Mouse (Mus musculus) stomach, embryonic 15.5 days (tissue): ENCODE results near the gene Olfr1419. TPM values are rescaled to one million over a fixed set of nuclear protein-coding genes. Genes with fewer than 3 reads are reported as not detected.

Experiments
- ATAC-seq: fragments of 200-750 bp; cut with Nextera tagmentation; 2 replicates; pipeline ENCODE4 v1.8.0; 2017; ENCODE audit warnings: low read depth, moderate number of reproducible peaks, moderate TSS enrichment; ENCODE audit not compliant: insufficient read depth, low FRiP score
- H3K27ac ChIP-seq: fragments of 300-500 bp; sonication (generic); 2 replicates; pipeline ENCODE4 v1.5.1; 2015; ENCODE audit warnings: mild to moderate bottlenecking, inconsistent platforms
- H3K27me3 ChIP-seq: fragments of 300-500 bp; sonication (generic); replicated peaks from 2 replicates; pipeline ENCODE4 v1.6.1; 2015; ENCODE audit warnings: inconsistent platforms
- H3K36me3 ChIP-seq: fragments of 300-500 bp; sonication (generic); 2 replicates; pipeline ENCODE4 v1.6.1; 2015; ENCODE audit warnings: inconsistent platforms
- H3K4me1 ChIP-seq: fragments of 300-500 bp; sonication (generic); 2 replicates; pipeline ENCODE4 v1.6.1; 2015; ENCODE audit warnings: inconsistent platforms
- H3K4me2 ChIP-seq: fragments of 300-500 bp; sonication (generic); 2 replicates; pipeline ENCODE4 v1.6.1; 2015; ENCODE audit warnings: mild to moderate bottlenecking, inconsistent platforms
- H3K4me3 ChIP-seq: fragments of 300-500 bp; sonication (generic); replicated peaks from 2 replicates; pipeline ENCODE4 v1.5.1; 2015; ENCODE audit warnings: inconsistent platforms
- H3K9ac ChIP-seq: fragments of 300-500 bp; sonication (generic); 2 replicates; pipeline ENCODE4 v1.6.1; 2015; ENCODE audit warnings: inconsistent platforms
- H3K9me3 ChIP-seq: fragments of 300-500 bp; sonication (generic); 2 replicates; pipeline ENCODE4 v1.6.1; 2016; ENCODE audit warnings: inconsistent platforms
- whole genome bisulfite sequencing: fragments of 180-500 bp; shearing (Covaris S2); methylation state at CpG from one replicate; pipeline ENCODE4 v1.1.7; 2015; 5-methylcytosine and 5-hydroxymethylcytosine counted together
- microRNA-seq: library from miRNA; unstranded; fragments of <30 nt; microRNA quantifications from one replicate; pipeline ENCODE4, GENCODE M21; 2016
- polyA plus RNA-seq: library from polyadenylated mRNA; unstranded; fragments of >200 nt; fragmentation: Nextera tagmentation; extraction: Ambion mirVana; gene quantifications from 2 replicates; pipeline ENCODE4 v1.2.1, GENCODE M21; 2015

The Olfr1419 gene
- polyA plus RNA-seq, 1 experiment from 2014 or later = not detected

- no peaks in the 10 kb centered on the region for H3K36me3 ChIP-seq
- H3K4me1 ChIP-seq = no peaks in the 10 kb centered on the region
- H3K27ac ChIP-seq = no peak overlapping the region
- no peaks in the 10 kb centered on the region for H3K27me3 ChIP-seq
- ATAC-seq = no peak
- 72% methylated on average over 6 of the region's 6 CpGs for WGBS
- H3K9me3 ChIP-seq = no peaks in the 10 kb centered on the region
- no peak overlapping the region for H3K9ac ChIP-seq
- H3K4me3 ChIP-seq = no peak overlapping the region
- no peak overlapping the region for H3K4me2 ChIP-seq
These were observed 18.4 kb downstream of the Olfr1419 start for GRCm38 (mm10) chr19:11856506-11856905.

GRCm38 (mm10) chr19:11854821-11855220 is 20.1 kb downstream of the Olfr1419 start:
- no peak overlapping the region for H3K27ac ChIP-seq
- no peaks in the 10 kb centered on the region for H3K9me3 ChIP-seq
- no peak overlapping the region for H3K4me3 ChIP-seq
- no peak overlapping the region for H3K9ac ChIP-seq
- 86% methylated on average over 2 of the region's 2 CpGs for WGBS
- ATAC-seq = no peak
- H3K4me1 ChIP-seq = no peaks in the 10 kb centered on the region
- H3K36me3 ChIP-seq = no peaks in the 10 kb centered on the region
- no peaks in the 10 kb centered on the region for H3K27me3 ChIP-seq
- no peak overlapping the region for H3K4me2 ChIP-seq

- Histone ChIP-seq H3K9ac (no peak overlapping the region), H3K27me3 (no peaks in the 10 kb centered on the region), H3K9me3 (no peaks in the 10 kb centered on the region), H3K36me3 (no peaks in the 10 kb centered on the region), H3K4me2 (no peak overlapping the region), H3K4me1 (no peaks in the 10 kb centered on the region), H3K4me3 (no peak overlapping the region), H3K27ac (no peak overlapping the region)
- 58% methylated on average over 4 of the region's 4 CpGs for WGBS
- no peak for ATAC-seq
These were observed 22.3 kb downstream of the Olfr1419 start for GRCm38 (mm10) chr19:11852652-11853051.

GRCm38 (mm10) chr19:11846333-11846732 is 28.6 kb downstream of the Olfr1419 start:
- 86% methylated on average over 4 of the region's 4 CpGs for whole genome bisulfite sequencing
- no peak overlapping the region for H3K27ac ChIP-seq
- no peaks in the 10 kb centered on the region for H3K27me3 ChIP-seq
- H3K4me2 ChIP-seq = no peak overlapping the region
- no peak overlapping the region for H3K4me3 ChIP-seq
- no peak for ATAC-seq
- no peaks in the 10 kb centered on the region for H3K9me3 ChIP-seq
- H3K9ac ChIP-seq = no peak overlapping the region
- H3K4me1 ChIP-seq = no peaks in the 10 kb centered on the region
- H3K36me3 ChIP-seq = no peaks in the 10 kb centered on the region

- H3K9me3 ChIP-seq = no peaks in the 10 kb centered on the region
- no peaks in the 10 kb centered on the region for H3K4me1 ChIP-seq
- H3K36me3 ChIP-seq = no peaks in the 10 kb centered on the region
- H3K27me3 ChIP-seq = no peaks in the 10 kb centered on the region
- H3K4me3 ChIP-seq = no peak within 1 kb of the TSS
- H3K27ac ChIP-seq = no peak within 1 kb of the TSS
- ATAC-seq = no peak
- no peak within 1 kb of the TSS for H3K4me2 ChIP-seq
- 84% methylated on average over 4 of the region's 4 CpGs for WGBS
- H3K9ac ChIP-seq = no peak within 1 kb of the TSS
These were observed 35.8 kb downstream of the Olfr1419 start, which contains the start of gene Olfr1417 for GRCm38 (mm10) chr19:11839119-11839518. TSS of gene Olfr1417 (minus strand) at chr19:11839219.

GRCm38 (mm10) chr19:11823346-11824065 is 51.4 kb downstream of the Olfr1419 start:
- no peak overlapping the region for H3K4me2 ChIP-seq
- H3K9me3 ChIP-seq = no peaks in the 10 kb centered on the region
- no peaks in the 10 kb centered on the region for H3K36me3 ChIP-seq
- H3K27ac ChIP-seq = no peak overlapping the region
- H3K27me3 ChIP-seq = no peaks in the 10 kb centered on the region
- no peak for ATAC-seq
- WGBS = 46% methylated on average over 4 of the region's 4 CpGs
- no peak overlapping the region for H3K9ac ChIP-seq
- no peak overlapping the region for H3K4me3 ChIP-seq
- H3K4me1 ChIP-seq = peaks cover 4% of the 10 kb centered on the region; the same call in 1 of the 2 replicates

- Histone ChIP-seq H3K27me3 (no peaks in the 10 kb centered on the region), H3K27ac (no peak overlapping the region), H3K9ac (no peak overlapping the region), H3K36me3 (no peaks in the 10 kb centered on the region), H3K4me1 (peaks cover 9% of the 10 kb centered on the region; the same call in 1 of the 2 replicates), H3K4me2 (peak overlapping the region; percentile 89), H3K4me3 (peak overlapping the region; percentile 82), H3K9me3 (no peaks in the 10 kb centered on the region)
- ATAC-seq = no peak
- WGBS = 30% methylated on average over 6 of the region's 6 CpGs
These were observed 54.7 kb downstream of the Olfr1419 start for GRCm38 (mm10) chr19:11820211-11820610.

- ATAC-seq = peak; percentile 58
- Histone ChIP-seq H3K27ac (no peak overlapping the region), H3K27me3 (no peaks in the 10 kb centered on the region), H3K4me2 (peak overlapping the region; percentile 89), H3K4me3 (peak overlapping the region; percentile 82), H3K36me3 (no peaks in the 10 kb centered on the region), H3K9ac (no peak overlapping the region), H3K4me1 (peaks cover 9% of the 10 kb centered on the region; the same call in 1 of the 2 replicates), H3K9me3 (no peaks in the 10 kb centered on the region)
- WGBS = under 1% methylated on average over 15 of the region's 15 CpGs
These were observed 55.1 kb downstream of the Olfr1419 start for GRCm38 (mm10) chr19:11819800-11820199.

- peak within 1 kb of the TSS; percentile 82 for H3K4me3 ChIP-seq
- H3K4me1 ChIP-seq = peaks cover 11% of the 10 kb centered on the region; the same call in 1 of the 2 replicates
- H3K27me3 ChIP-seq = no peaks in the 10 kb centered on the region
- no peak for ATAC-seq
- H3K36me3 ChIP-seq = no peaks in the 10 kb centered on the region
- no peaks in the 10 kb centered on the region for H3K9me3 ChIP-seq
- H3K9ac ChIP-seq = peak within 1 kb of the TSS; percentile 68
- H3K27ac ChIP-seq = peak within 1 kb of the TSS; percentile 79
- under 1% methylated on average over 20 of the region's 20 CpGs for WGBS
- H3K4me2 ChIP-seq = peak within 1 kb of the TSS; percentile 89
These were observed 55.7 kb downstream of the Olfr1419 start, which contains the start of gene Stx3 for GRCm38 (mm10) chr19:11819143-11819700. TSS of gene Stx3 (minus strand) at chr19:11819403.

Small RNA genes lying within 50 kb of the gene (microRNA-seq; reads per million reads assigned to microRNA genes)
- gene Mir6994 = 5.6 reads per million, percentile 20 among the genes with 10 or more reads in this experiment

Other genes with a start within 250 kb of the Olfr1419 start
- 0.86 and 1.7 TPM in 2 replicates for gene Ms4a3, start 234.3 kb downstream of the Olfr1419 start, polyA plus RNA-seq
- not detected in 2 replicates for gene Oosp2, start 214.5 kb downstream of the Olfr1419 start, polyA plus RNA-seq
- not detected in 2 replicates for gene Oosp1, start 184.0 kb downstream of the Olfr1419 start, polyA plus RNA-seq
- not detected in 2 replicates for gene Oosp3, start 178.1 kb downstream of the Olfr1419 start, polyA plus RNA-seq
- 1.4 and 4.0 TPM in 2 replicates for gene Gif, start 127.6 kb downstream of the Olfr1419 start, polyA plus RNA-seq
- 52.2 and 53.5 TPM in 2 replicates for gene Mrpl16, start 104.7 kb downstream of the Olfr1419 start, polyA plus RNA-seq
- gene Stx3, start 55.7 kb downstream of the Olfr1419 start, polyA plus RNA-seq = 20.6 and 24.9 TPM in 2 replicates
- gene Olfr1417, start 35.9 kb downstream of the Olfr1419 start, polyA plus RNA-seq = 0.14 TPM in 1 of 2 replicates, not detected in the other
- gene Olfr1418, start 14.0 kb downstream of the Olfr1419 start, polyA plus RNA-seq = not detected in 2 replicates
- gene Olfr1420, start 11.5 kb upstream of the Olfr1419 start, polyA plus RNA-seq = 0.08 and 0.10 TPM in 2 replicates
- 14.7 and 16.4 TPM in 2 replicates for gene Patl1, start 37.3 kb upstream of the Olfr1419 start, polyA plus RNA-seq
- gene Osbp, start 90.8 kb upstream of the Olfr1419 start, polyA plus RNA-seq = 4.9 and 5.0 TPM in 2 replicates
- not detected in 2 replicates for gene Olfr1423, start 166.2 kb upstream of the Olfr1419 start, polyA plus RNA-seq
- not detected in 2 replicates for gene Olfr1424, start 187.6 kb upstream of the Olfr1419 start, polyA plus RNA-seq
- not detected in 2 replicates for gene Olfr1425, start 202.6 kb upstream of the Olfr1419 start, polyA plus RNA-seq
- not detected in 2 replicates for gene Olfr1426, start 216.9 kb upstream of the Olfr1419 start, polyA plus RNA-seq
- not detected in 2 replicates for gene Olfr1427, start 228.2 kb upstream of the Olfr1419 start, polyA plus RNA-seq
- gene Olfr1428, start 240.8 kb upstream of the Olfr1419 start, polyA plus RNA-seq = not detected in 2 replicates
- not detected in 2 replicates for gene Olfr76, start 248.1 kb upstream of the Olfr1419 start, polyA plus RNA-seq